Mouse (Mus musculus) layer of hippocampus, postnatal 36 days (tissue): ENCODE results near the gene Trp53rkb. TPM values are rescaled to one million over a fixed set of nuclear protein-coding genes. Genes with fewer than 3 reads are reported as not detected.
"Not testable (repeated sequence)": the region's sequence is repeated elsewhere in the genome, so short reads cannot be mapped to it uniquely, and the experiment has no call there.

Source experiments
- DNase-seq, 2 experiments: peaks; one replicate each; pipeline ENCODE4 v3.0.0; 2022
- total RNA-seq, 2 experiments: library from RNA; stranded (reverse); gene quantifications; 2 replicates each; pipeline ENCODE4 v1.2.3; 2021

Gene Trp53rkb
- total RNA-seq, result 1 to 10 TPM; 4.5 to 5.5 TPM

GRCm38 (mm10) chr2:166792355-166792754 is at the start of gene Trp53rkb:
Gene Trp53rkb (plus strand): TSS chr2:166792531.
- peak in 1 of 2 experiments; percentile 29 for DNase-seq

GRCm38 (mm10) chr2:166743504-166743903 is 48.8 kb upstream of the Trp53rkb start:
- no peak for DNase-seq

GRCm38 (mm10) chr2:166744433-166744832 is 47.9 kb upstream of the Trp53rkb start:
- DNase-seq, result no peak

- no peak for DNase-seq
Measured at GRCm38 (mm10) chr2:166745849-166746248, 46.5 kb upstream of the Trp53rkb start.

GRCm38 (mm10) chr2:166746261-166746913 is 45.9 kb upstream of the Trp53rkb start:
- DNase-seq, result not testable (repeated sequence)

- no peak for DNase-seq
Measured at GRCm38 (mm10) chr2:166750620-166751191, 41.6 kb upstream of the Trp53rkb start.

GRCm38 (mm10) chr2:166754194-166754593 is 38.1 kb upstream of the Trp53rkb start:
- DNase-seq, result no peak

GRCm38 (mm10) chr2:166754760-166755159 is 37.6 kb upstream of the Trp53rkb start:
- DNase-seq, result no peak

- DNase-seq, result no peak
Measured at GRCm38 (mm10) chr2:166757969-166758368, 34.4 kb upstream of the Trp53rkb start.

GRCm38 (mm10) chr2:166764051-166764450 is 28.3 kb upstream of the Trp53rkb start:
- DNase-seq, result no peak

GRCm38 (mm10) chr2:166767591-166767990 is 24.7 kb upstream of the Trp53rkb start:
- DNase-seq, result no peak

- no peak for DNase-seq
Measured at GRCm38 (mm10) chr2:166771396-166771795, 20.9 kb upstream of the Trp53rkb start.

GRCm38 (mm10) chr2:166773587-166773986 is 18.7 kb upstream of the Trp53rkb start:
- DNase-seq, result no peak

- no peak for DNase-seq
Measured at GRCm38 (mm10) chr2:166774275-166774674, 18.1 kb upstream of the Trp53rkb start.

GRCm38 (mm10) chr2:166775357-166775893 is 16.9 kb upstream of the Trp53rkb start:
- no peak for DNase-seq

- DNase-seq, result no peak
Measured at GRCm38 (mm10) chr2:166776272-166776671, 16.1 kb upstream of the Trp53rkb start.

GRCm38 (mm10) chr2:166779956-166780355 is 12.4 kb upstream of the Trp53rkb start:
- no peak for DNase-seq

GRCm38 (mm10) chr2:166780980-166781578 is 11.3 kb upstream of the Trp53rkb start:
- peak; percentile 68 to 73 for DNase-seq

GRCm38 (mm10) chr2:166784376-166784775 is 8.0 kb upstream of the Trp53rkb start:
- DNase-seq, result no peak

- DNase-seq, result peak; percentile 92
Measured at GRCm38 (mm10) chr2:166786353-166787004, 5.9 kb upstream of the Trp53rkb start.

- no peak for DNase-seq
Measured at GRCm38 (mm10) chr2:166791738-166792137, 593 bp upstream of the Trp53rkb start.

GRCm38 (mm10) chr2:166793542-166794214 is 1.3 kb downstream of the Trp53rkb start:
- DNase-seq, result peak; percentile 84 to 86
